Mouse (Mus musculus) kidney, adult 2 months (tissue): Measurements from ENCODE around the gene Foxp2. TPM values are rescaled to one million over a fixed set of nuclear protein-coding genes. Genes with fewer than 3 reads are reported as not detected.

Experiments used
- DNase-seq: peaks from one replicate; pipeline ENCODE4 v3.0.0; 2021
- H3K27ac ChIP-seq: fragments of 200-500 bp; 2 replicates; pipeline ENCODE4 v1.5.1; 2012; ENCODE audit warnings: low read depth, low read length, control low read depth, inconsistent platforms; ENCODE audit not compliant: insufficient read depth
- H3K27me3 ChIP-seq: fragments of 200-500 bp; replicated peaks from 2 replicates; pipeline ENCODE4 v1.6.1; 2012; ENCODE audit warnings: mild to moderate bottlenecking, moderate library complexity, low read length, inconsistent platforms; ENCODE audit not compliant: control insufficient read depth, insufficient read depth
- H3K36me3 ChIP-seq: fragments of 200-500 bp; 2 replicates; pipeline ENCODE4 v1.6.1; 2012; ENCODE audit warnings: mild to moderate bottlenecking, moderate library complexity, low read length, inconsistent platforms; ENCODE audit not compliant: control insufficient read depth, insufficient read depth
- H3K4me1 ChIP-seq: fragments of 200-500 bp; 2 replicates; pipeline ENCODE4 v1.6.1; 2011; ENCODE audit warnings: low read length; ENCODE audit not compliant: control insufficient read depth, insufficient read depth
- H3K4me3 ChIP-seq: fragments of 200-500 bp; 2 replicates; pipeline ENCODE4 v1.5.1; 2011; ENCODE audit warnings: mild to moderate bottlenecking, low read depth, low read length, control low read depth; ENCODE audit not compliant: insufficient read depth
- CTCF ChIP-seq: fragments of 200-500 bp; conservative IDR thresholded peaks from 2 replicates; pipeline ENCODE4 v1.5.1; 2011; ENCODE audit warnings: low read depth, mild to moderate bottlenecking, control low read depth, low read length, moderate library complexity, mixed read lengths; ENCODE audit not compliant: insufficient read depth, insufficient read length
- POLR2A ChIP-seq: fragments of 200-500 bp; IDR thresholded peaks from one replicate; pipeline ENCODE4 v1.6.1; 2011; ENCODE audit warnings: low read depth, low read length, control low read depth
- WGBS: fragments of 180-500 bp; shearing (Covaris S2); methylation state at CpG from one replicate; pipeline ENCODE4 v1.1.7; 2018; 5-methylcytosine and 5-hydroxymethylcytosine counted together
- polyA plus RNA-seq: library from polyadenylated mRNA; depleted of rRNA; stranded (reverse); fragments of >200 nt; gene quantifications from 2 replicates; pipeline ENCODE4 v1.2.3, GENCODE M21; 2012; rRNA removed

Foxp2 gene
- 0.69 and 0.86 TPM in 2 replicates for polyA plus RNA-seq

GRCm38 (mm10) chr6:14901183-14901970 is at the start of gene Foxp2:
Gene Foxp2, plus strand, starts transcription at chr6:14901349.
- peak; percentile 7 for DNase-seq
- TF ChIP-seq POLR2A (no peak), CTCF (no peak)

GRCm38 (mm10) chr6:14885199-14885598 is 15.9 kb upstream of the Foxp2 start:
- no peak overlapping the region for H3K27ac ChIP-seq
- TF ChIP-seq POLR2A (no peak), CTCF (no peak)
- H3K27me3 ChIP-seq: no peaks in the 10 kb centered on the region
- no peak overlapping the region for H3K4me3 ChIP-seq
- no peak for DNase-seq
- H3K4me1 ChIP-seq: no peaks in the 10 kb centered on the region
- H3K36me3 ChIP-seq: no peaks in the 10 kb centered on the region

More at GRCm38 (mm10) chr6:14901183-14901970, at the start of gene Foxp2:
- no peaks in the 10 kb centered on the region for H3K4me1 ChIP-seq
- no peaks in the 10 kb centered on the region for H3K36me3 ChIP-seq
- under 1% methylated on average over 80 of the region's 80 CpGs for WGBS
- no peak within 1 kb of the TSS for H3K27ac ChIP-seq
- peaks cover 4% of the 10 kb centered on the region; the same call in 1 of the 2 replicates for H3K27me3 ChIP-seq
- peak within 1 kb of the TSS; percentile 42 for H3K4me3 ChIP-seq

- WGBS: 4% methylated on average over 2 of the region's 2 CpGs
Observed at GRCm38 (mm10) chr6:14897028-14897427, 4.1 kb upstream of the Foxp2 start.

GRCm38 (mm10) chr6:14898096-14898855 is 2.9 kb upstream of the Foxp2 start:
- 13% methylated on average over 31 of the region's 31 CpGs for WGBS
- no peaks in the 10 kb centered on the region for H3K36me3 ChIP-seq
- no peak for DNase-seq

More at GRCm38 (mm10) chr6:14897028-14897427, 4.1 kb upstream of the Foxp2 start:
- no peak overlapping the region for H3K4me3 ChIP-seq
- DNase-seq: no peak
- no peaks in the 10 kb centered on the region for H3K36me3 ChIP-seq
- no peaks in the 10 kb centered on the region for H3K4me1 ChIP-seq
- no peak for TF ChIP-seq POLR2A
- no peak overlapping the region for H3K27ac ChIP-seq
- H3K27me3 ChIP-seq: peaks cover 4% of the 10 kb centered on the region; the same call in 1 of the 2 replicates

GRCm38 (mm10) chr6:14899021-14899610 is 2.0 kb upstream of the Foxp2 start:
- H3K4me1 ChIP-seq: no peaks in the 10 kb centered on the region
- peaks cover 4% of the 10 kb centered on the region; the same call in 1 of the 2 replicates for H3K27me3 ChIP-seq

More at GRCm38 (mm10) chr6:14898096-14898855, 2.9 kb upstream of the Foxp2 start:
- Histone ChIP-seq H3K4me3 (no peak overlapping the region), H3K27me3 (peaks cover 4% of the 10 kb centered on the region; the same call in 1 of the 2 replicates), H3K27ac (no peak overlapping the region), H3K4me1 (no peaks in the 10 kb centered on the region)
- no peak for TF ChIP-seq CTCF

GRCm38 (mm10) chr6:14899936-14900578 is 1.1 kb upstream of the Foxp2 start:
- Histone ChIP-seq H3K4me1 (no peaks in the 10 kb centered on the region), H3K27me3 (peaks cover 4% of the 10 kb centered on the region; the same call in 1 of the 2 replicates), H3K36me3 (no peaks in the 10 kb centered on the region), H3K27ac (no peak overlapping the region), H3K4me3 (peak overlapping the region; percentile 42; the same call in 1 of the 2 replicates)
- no peak for DNase-seq
- no peak for TF ChIP-seq POLR2A
- TF ChIP-seq CTCF: no peak
- 5% methylated on average over 29 of the region's 29 CpGs for WGBS

More at GRCm38 (mm10) chr6:14899021-14899610, 2.0 kb upstream of the Foxp2 start:
- TF ChIP-seq CTCF: no peak
- TF ChIP-seq POLR2A: no peak
- no peak overlapping the region for H3K27ac ChIP-seq
- H3K4me3 ChIP-seq: no peak overlapping the region
- H3K36me3 ChIP-seq: no peaks in the 10 kb centered on the region
- no peak for DNase-seq
- 27% methylated on average over 19 of the region's 19 CpGs for WGBS

GRCm38 (mm10) chr6:14900579-14901021 is 549 bp upstream of the Foxp2 start:
- WGBS: 1% methylated on average over 20 of the region's 20 CpGs
- DNase-seq: peak; percentile 27

More at GRCm38 (mm10) chr6:14900579-14901021, 549 bp upstream of the Foxp2 start:
- Histone ChIP-seq H3K4me1 (no peaks in the 10 kb centered on the region), H3K27me3 (peaks cover 4% of the 10 kb centered on the region; the same call in 1 of the 2 replicates), H3K27ac (no peak overlapping the region), H3K36me3 (no peaks in the 10 kb centered on the region), H3K4me3 (peak overlapping the region; percentile 42)
- TF ChIP-seq POLR2A (no peak), CTCF (no peak)
